Mouse (Mus musculus) large intestine, adult 2 months (tissue): ENCODE measurements around the gene Gm17428. TPM values are rescaled to one million over a fixed set of nuclear protein-coding genes. Genes with fewer than 3 reads are reported as not detected.

Experiments used
- DNase-seq: peaks from one replicate; pipeline ENCODE4 v3.0.0-alpha.2; 2012; ENCODE audit warnings: low read depth, low spot score
- WGBS: fragments of 180-500 bp; shearing (Covaris S2); methylation state at CpG from one replicate; pipeline ENCODE4 v1.1.7; 2018; 5-methylcytosine and 5-hydroxymethylcytosine counted together
- polyA plus RNA-seq: library from polyadenylated mRNA; depleted of rRNA; stranded (reverse); fragments of >200 nt; gene quantifications from 2 replicates; pipeline ENCODE4 v1.2.3, GENCODE M21; 2012; rRNA removed

Gene Gm17428
- polyA plus RNA-seq, 1 experiment: not detected

GRCm38 (mm10) chr14:55003878-55004855 lies 27.4 kb downstream of the Gm17428 start:
- 73% methylated on average over 18 of the region's 18 CpGs for WGBS
- no peak for DNase-seq

- 77% methylated on average over 2 of the region's 2 CpGs for WGBS
- no peak for DNase-seq
Measured at GRCm38 (mm10) chr14:55005506-55005905, 28.8 kb downstream of the Gm17428 start.

GRCm38 (mm10) chr14:55005967-55006366 lies 29.2 kb downstream of the Gm17428 start:
- 86% methylated on average over 8 of the region's 8 CpGs for WGBS
- DNase-seq: no peak

- DNase-seq: no peak
- 64% methylated on average over 3 of the region's 3 CpGs for WGBS
Measured at GRCm38 (mm10) chr14:55006541-55006940, 29.8 kb downstream of the Gm17428 start.

GRCm38 (mm10) chr14:55007120-55007908 lies 30.6 kb downstream of the Gm17428 start:
- WGBS: 73% methylated on average over 9 of the region's 9 CpGs
- no peak for DNase-seq

- DNase-seq: no peak
- WGBS: 75% methylated on average over 8 of the region's 8 CpGs
Measured at GRCm38 (mm10) chr14:55008417-55008816, 31.7 kb downstream of the Gm17428 start.

- WGBS: 73% methylated on average over 4 of the region's 4 CpGs
- no peak for DNase-seq
Measured at GRCm38 (mm10) chr14:55011116-55011515, 34.4 kb downstream of the Gm17428 start.

GRCm38 (mm10) chr14:55014591-55014990 lies 37.9 kb downstream of the Gm17428 start:
- under 1% methylated on average over 27 of the region's 27 CpGs for whole genome bisulfite sequencing
- peak; percentile 24 for DNase-seq

- peak; percentile 98 for DNase-seq
- WGBS: under 1% methylated on average over 36 of the region's 36 CpGs
Measured at GRCm38 (mm10) chr14:55014991-55015766, 38.4 kb downstream of the Gm17428 start, which contains the start of gene Ngdn. Gene Ngdn, plus strand, starts transcription at chr14:55015454.

GRCm38 (mm10) chr14:55015767-55016111 lies 39.0 kb downstream of the Gm17428 start:
- no peak for DNase-seq

GRCm38 (mm10) chr14:55016876-55017275 lies 40.1 kb downstream of the Gm17428 start:
- 91% methylated on average over 16 of the region's 16 CpGs for WGBS
- no peak for DNase-seq

More at GRCm38 (mm10) chr14:55015767-55016111, 39.0 kb downstream of the Gm17428 start:
- under 1% methylated on average over 17 of the region's 17 CpGs for WGBS

- DNase-seq: no peak
- WGBS: 93% methylated on average over 9 of the region's 9 CpGs
Measured at GRCm38 (mm10) chr14:55020394-55020793, 43.7 kb downstream of the Gm17428 start.

GRCm38 (mm10) chr14:55023011-55023410 lies 46.3 kb downstream of the Gm17428 start:
- 90% methylated on average over 15 of the region's 15 CpGs for WGBS
- no peak for DNase-seq

GRCm38 (mm10) chr14:55024236-55024635 lies 47.5 kb downstream of the Gm17428 start:
- no peak for DNase-seq
- WGBS: 66% methylated on average over 7 of the region's 7 CpGs

- no peak for DNase-seq
- WGBS: 73% methylated on average over 5 of the region's 5 CpGs
Measured at GRCm38 (mm10) chr14:55025527-55025926, 48.8 kb downstream of the Gm17428 start.

Other genes with a start within 250 kb of the Gm17428 start
- 36.1 and 135 TPM in 2 replicates for gene Slc7a8, start 195.0 kb upstream of the Gm17428 start, polyA plus RNA-seq
- not detected in 2 replicates for gene Rnf212b, start 162.8 kb upstream of the Gm17428 start, polyA plus RNA-seq
- 2.5 and 3.4 TPM in 2 replicates for gene Homez, start 106.0 kb upstream of the Gm17428 start, polyA plus RNA-seq
- 9.1 and 11.2 TPM in 2 replicates for gene Ppp1r3e, start 99.4 kb upstream of the Gm17428 start, polyA plus RNA-seq
- gene Bcl2l2, start 93.6 kb upstream of the Gm17428 start, polyA plus RNA-seq: 31.6 and 48.3 TPM in 2 replicates
- 0.74 TPM in 1 of 2 replicates, not detected in the other for gene Gm20521, start 93.5 kb upstream of the Gm17428 start, polyA plus RNA-seq
- 77.8 and 112 TPM in 2 replicates for gene Pabpn1, start 84.4 kb upstream of the Gm17428 start, polyA plus RNA-seq
- 11.3 and 11.7 TPM in 2 replicates for gene Slc22a17, start 63.8 kb upstream of the Gm17428 start, polyA plus RNA-seq
- gene Efs, start 50.8 kb upstream of the Gm17428 start, polyA plus RNA-seq: 3.0 and 3.5 TPM in 2 replicates
- 0.21 and 0.50 TPM in 2 replicates for gene Il25, start 44.2 kb upstream of the Gm17428 start, polyA plus RNA-seq
- 1.0 and 1.8 TPM in 2 replicates for gene Cmtm5, start 40.7 kb upstream of the Gm17428 start, polyA plus RNA-seq
- 0.01 and 0.07 TPM in 2 replicates for gene Myh6, start 10.0 kb upstream of the Gm17428 start, polyA plus RNA-seq
- gene Myh7, start 17.7 kb downstream of the Gm17428 start, polyA plus RNA-seq: 0.19 and 0.22 TPM in 2 replicates
- 17.9 and 18.3 TPM in 2 replicates for gene Ngdn, start 38.5 kb downstream of the Gm17428 start, polyA plus RNA-seq
- gene Zfhx2, start 115.4 kb downstream of the Gm17428 start, polyA plus RNA-seq: 1.4 and 1.7 TPM in 2 replicates
- gene Thtpa, start 117.9 kb downstream of the Gm17428 start, polyA plus RNA-seq: 7.2 and 7.5 TPM in 2 replicates
- gene Ap1g2, start 129.7 kb downstream of the Gm17428 start, polyA plus RNA-seq: 64.5 and 107 TPM in 2 replicates
- 0.52 and 0.92 TPM in 2 replicates for gene Jph4, start 140.0 kb downstream of the Gm17428 start, polyA plus RNA-seq
- gene Dhrs2, start 245.1 kb downstream of the Gm17428 start, polyA plus RNA-seq: not detected in 2 replicates